Mouse (Mus musculus) heart, embryonic 13.5 days (tissue): ENCODE results near the gene Ugt1a9. TPM values are rescaled to one million over a fixed set of nuclear protein-coding genes. Genes with fewer than 3 reads are reported as not detected.
A peak's percentile ranks its signal among the peaks of the same experiment; 100 is the strongest.

ENCODE experiments used
- ATAC-seq: fragments of 200-750 bp; cut with Nextera tagmentation; 2 replicates; pipeline ENCODE4 v1.8.0; 2017; ENCODE audit warnings: moderate TSS enrichment; ENCODE audit not compliant: insufficient number of reproducible peaks, low FRiP score, low TSS enrichment; ENCODE audit errors: extremely low read depth
- H3K27ac ChIP-seq: fragments of 300-500 bp; sonication (generic); replicated peaks from 2 replicates; pipeline ENCODE4 v1.5.1; 2015; ENCODE audit warnings: moderate library complexity, mild to moderate bottlenecking, inconsistent platforms
- H3K27me3 ChIP-seq: fragments of 300-500 bp; sonication (generic); replicated peaks from 2 replicates; pipeline ENCODE4 v1.6.1; 2015; ENCODE audit warnings: mild to moderate bottlenecking, inconsistent platforms
- H3K36me3 ChIP-seq: fragments of 300-500 bp; sonication (generic); 2 replicates; pipeline ENCODE4 v1.6.1; 2015; ENCODE audit warnings: mild to moderate bottlenecking, inconsistent platforms
- H3K4me1 ChIP-seq: fragments of 300-500 bp; sonication (generic); 2 replicates; pipeline ENCODE4 v1.6.1; 2015; ENCODE audit warnings: inconsistent platforms
- H3K4me2 ChIP-seq: fragments of 300-500 bp; sonication (generic); 2 replicates; pipeline ENCODE4 v1.6.1; 2015; ENCODE audit warnings: inconsistent platforms, mild to moderate bottlenecking, moderate library complexity
- H3K4me3 ChIP-seq: fragments of 300-500 bp; sonication (generic); 2 replicates; pipeline ENCODE4 v1.5.1; 2015; ENCODE audit warnings: moderate library complexity, mild to moderate bottlenecking, inconsistent platforms
- H3K9ac ChIP-seq: fragments of 300-500 bp; sonication (generic); 2 replicates; pipeline ENCODE4 v1.6.1; 2015; ENCODE audit warnings: inconsistent platforms, mild to moderate bottlenecking, moderate library complexity
- H3K9me3 ChIP-seq: fragments of 300-500 bp; sonication (generic); 2 replicates; pipeline ENCODE4 v1.6.1; 2016; ENCODE audit warnings: inconsistent platforms
- WGBS: fragments of 180-500 bp; shearing (Covaris S2); methylation state at CpG from one replicate; pipeline ENCODE4 v1.1.7; 2015; ENCODE audit warnings: mixed read lengths; 5-methylcytosine and 5-hydroxymethylcytosine counted together
- polyA plus RNA-seq: library from polyadenylated mRNA; unstranded; fragments of >200 nt; fragmentation: Nextera tagmentation; extraction: Ambion mirVana; gene quantifications from 2 replicates; pipeline ENCODE4 v1.2.1, GENCODE M21; 2015

Gene Ugt1a9
- polyA plus RNA-seq, 1 experiment from 2014 or later, result not detected

GRCm38 (mm10) chr1:88232664-88233380, 162.2 kb downstream of the Ugt1a9 start:
- Histone ChIP-seq H3K4me2 (no peak overlapping the region), H3K9ac (no peak overlapping the region), H3K4me3 (no peak overlapping the region), H3K27me3 (no peaks in the 10 kb centered on the region), H3K27ac (no peak overlapping the region), H3K36me3 (no peaks in the 10 kb centered on the region), H3K9me3 (peaks cover 94% of the 10 kb centered on the region), H3K4me1 (no peaks in the 10 kb centered on the region)
- ATAC-seq, result no peak
- 46% methylated on average over 3 of the region's 3 CpGs for WGBS

- Histone ChIP-seq H3K4me3 (no peak overlapping the region), H3K9me3 (peaks cover 94% of the 10 kb centered on the region), H3K9ac (no peak overlapping the region), H3K27me3 (no peaks in the 10 kb centered on the region), H3K27ac (no peak overlapping the region), H3K4me2 (no peak overlapping the region), H3K36me3 (no peaks in the 10 kb centered on the region), H3K4me1 (no peaks in the 10 kb centered on the region)
- WGBS, result 56% methylated on average over 14 of the region's 14 CpGs
- no peak for ATAC-seq
Measured at GRCm38 (mm10) chr1:88233421-88234247, 163.0 kb downstream of the Ugt1a9 start.

- peaks cover 94% of the 10 kb centered on the region for H3K9me3 ChIP-seq
- no peak overlapping the region for H3K27ac ChIP-seq
- H3K4me3 ChIP-seq, result no peak overlapping the region
- H3K27me3 ChIP-seq, result no peaks in the 10 kb centered on the region
- ATAC-seq, result no peak
- H3K4me2 ChIP-seq, result no peak overlapping the region
- no peaks in the 10 kb centered on the region for H3K4me1 ChIP-seq
- no peaks in the 10 kb centered on the region for H3K36me3 ChIP-seq
- no peak overlapping the region for H3K9ac ChIP-seq
- 56% methylated on average over 4 of the region's 4 CpGs for WGBS
Measured at GRCm38 (mm10) chr1:88234248-88234610, 163.6 kb downstream of the Ugt1a9 start.

GRCm38 (mm10) chr1:88234646-88235045, 164.0 kb downstream of the Ugt1a9 start:
- Histone ChIP-seq H3K4me1 (no peaks in the 10 kb centered on the region), H3K27ac (no peak overlapping the region), H3K9me3 (peaks cover 94% of the 10 kb centered on the region), H3K4me3 (no peak overlapping the region), H3K27me3 (no peaks in the 10 kb centered on the region), H3K36me3 (no peaks in the 10 kb centered on the region), H3K4me2 (no peak overlapping the region), H3K9ac (no peak overlapping the region)
- ATAC-seq, result no peak
- 39% methylated on average over 5 of the region's 5 CpGs for WGBS

DNA sequence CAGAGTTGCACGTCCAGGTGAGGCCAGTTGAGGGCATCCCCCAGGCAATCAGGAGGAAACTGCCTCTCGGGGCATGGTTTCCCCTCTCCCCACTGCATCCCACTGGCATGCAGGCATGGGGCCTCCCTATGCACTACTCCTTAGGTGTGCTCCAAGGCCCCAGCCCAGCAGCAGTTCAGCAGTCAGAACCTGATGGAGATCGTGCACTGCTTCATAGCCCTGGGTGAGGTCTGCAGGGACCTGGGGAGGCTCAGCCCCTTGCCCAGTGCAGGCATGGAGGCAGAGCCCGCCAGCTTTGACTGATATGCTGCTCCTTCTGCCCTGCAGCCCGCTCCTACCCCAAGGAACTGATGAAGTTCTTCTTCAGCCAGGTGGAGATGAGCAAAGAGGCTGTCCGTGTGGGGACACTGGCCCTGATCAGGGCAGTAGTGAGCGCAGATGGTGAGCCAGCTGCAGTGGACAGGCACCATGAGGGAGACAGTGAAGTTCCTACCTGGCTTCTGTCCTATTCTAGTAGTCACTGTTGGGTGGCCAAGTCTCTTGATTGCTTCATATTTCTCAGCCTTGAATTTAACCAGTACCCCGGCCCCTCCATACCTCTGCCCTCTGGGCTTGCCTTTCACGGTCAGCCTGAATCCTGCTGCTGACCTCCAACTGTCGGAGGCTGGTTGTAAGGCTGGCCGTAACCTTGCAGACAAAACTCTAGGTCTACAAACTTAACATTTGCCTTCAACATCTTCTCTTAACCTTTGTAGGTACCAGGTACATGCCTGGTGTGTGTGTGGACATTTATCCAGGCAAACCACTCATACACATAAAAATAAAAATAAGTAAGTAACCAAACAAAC, 164.7 kb downstream of the Ugt1a9 start:
- Histone ChIP-seq H3K4me2 (no peak overlapping the region), H3K27me3 (no peaks in the 10 kb centered on the region), H3K36me3 (no peaks in the 10 kb centered on the region), H3K9ac (no peak overlapping the region), H3K27ac (no peak overlapping the region), H3K4me1 (no peaks in the 10 kb centered on the region), H3K4me3 (no peak overlapping the region), H3K9me3 (peaks cover 94% of the 10 kb centered on the region)
- WGBS, result 52% methylated on average over 11 of the region's 11 CpGs
- no peak for ATAC-seq

DNA sequence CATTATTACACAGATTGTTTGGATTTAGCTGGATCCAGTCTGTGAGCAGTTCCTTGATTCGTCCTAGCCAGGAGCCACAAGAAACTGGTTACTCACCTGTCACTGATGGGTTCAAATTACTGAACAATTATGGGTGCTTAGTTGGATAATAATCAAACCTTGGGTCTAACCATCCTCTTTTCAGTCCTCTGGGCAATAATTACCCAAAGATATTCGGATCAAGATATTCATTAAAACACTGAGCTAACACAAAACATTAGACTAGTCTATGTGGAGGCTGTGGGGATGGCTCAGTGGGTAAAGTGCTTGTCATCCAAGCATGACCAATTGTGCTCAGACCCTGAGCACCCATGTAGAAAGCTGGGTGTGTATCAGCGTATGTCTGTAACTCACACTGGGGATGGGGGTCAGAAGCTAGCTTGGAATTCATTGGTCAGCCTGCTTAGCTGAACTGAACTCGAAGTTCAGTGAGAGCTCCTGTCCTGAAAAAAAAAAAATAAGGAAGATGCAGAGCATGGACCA, 165.4 kb downstream of the Ugt1a9 start:
- Histone ChIP-seq H3K4me3 (no peak overlapping the region), H3K4me1 (no peaks in the 10 kb centered on the region), H3K9me3 (peaks cover 94% of the 10 kb centered on the region), H3K36me3 (no peaks in the 10 kb centered on the region), H3K4me2 (no peak overlapping the region), H3K27ac (no peak overlapping the region), H3K27me3 (no peaks in the 10 kb centered on the region), H3K9ac (no peak overlapping the region)
- WGBS, result 50% methylated on average over 4 of the region's 4 CpGs
- no peak for ATAC-seq

- no peak overlapping the region for H3K4me3 ChIP-seq
- no peak overlapping the region for H3K9ac ChIP-seq
- no peaks in the 10 kb centered on the region for H3K36me3 ChIP-seq
- H3K4me2 ChIP-seq, result no peak overlapping the region
- H3K9me3 ChIP-seq, result peaks cover 94% of the 10 kb centered on the region
- ATAC-seq, result no peak
- no peak overlapping the region for H3K27ac ChIP-seq
- H3K4me1 ChIP-seq, result no peaks in the 10 kb centered on the region
- no peaks in the 10 kb centered on the region for H3K27me3 ChIP-seq
- 62% methylated on average over 5 of the region's 5 CpGs for WGBS
Measured at GRCm38 (mm10) chr1:88237311-88237710, 166.7 kb downstream of the Ugt1a9 start.

DNA sequence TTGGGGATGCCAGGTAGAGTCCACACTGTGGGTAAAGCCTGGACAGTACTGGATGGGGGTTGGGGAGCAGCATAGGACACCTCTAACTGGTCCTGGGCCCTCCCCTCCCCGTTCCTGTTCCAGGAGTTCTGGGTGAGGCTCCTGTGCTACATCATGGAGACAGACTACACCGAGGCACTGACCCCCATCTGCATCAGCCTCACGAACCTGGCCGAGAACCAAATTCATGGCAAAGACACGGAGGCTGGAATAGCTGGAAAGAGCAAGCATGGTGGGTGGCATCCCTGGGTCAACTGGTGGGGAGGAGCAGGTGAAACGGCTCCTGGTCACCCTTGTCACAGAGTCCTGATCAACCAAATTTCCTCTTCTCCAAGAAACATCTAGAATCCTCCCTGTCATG, 168.2 kb downstream of the Ugt1a9 start:
- peaks cover 94% of the 10 kb centered on the region for H3K9me3 ChIP-seq
- WGBS, result 68% methylated on average over 6 of the region's 6 CpGs

DNA sequence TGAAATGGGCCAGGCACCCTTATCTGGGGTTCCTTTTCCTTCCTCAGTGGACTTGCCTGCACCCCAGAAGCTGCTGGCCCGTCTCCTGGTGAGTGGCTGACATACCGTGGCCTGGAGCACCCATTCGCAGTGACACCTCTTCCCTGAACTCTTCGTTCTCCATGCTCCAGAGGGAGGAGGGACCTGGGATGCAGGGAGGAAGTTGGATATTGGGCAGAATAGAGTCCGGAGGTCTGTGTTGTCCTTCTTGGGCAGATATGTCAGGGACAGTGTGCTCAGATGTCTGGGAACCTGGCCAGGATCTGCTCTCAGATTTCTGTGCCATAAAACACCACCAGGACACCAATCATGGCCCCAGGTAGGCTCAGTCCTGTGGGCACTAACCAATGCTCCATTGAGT, 169.5 kb downstream of the Ugt1a9 start:
- Histone ChIP-seq H3K9ac (no peak overlapping the region), H3K27ac (no peak overlapping the region), H3K36me3 (no peaks in the 10 kb centered on the region), H3K27me3 (no peaks in the 10 kb centered on the region), H3K4me1 (no peaks in the 10 kb centered on the region), H3K9me3 (peaks cover 95% of the 10 kb centered on the region), H3K4me2 (no peak overlapping the region), H3K4me3 (no peak overlapping the region)
- 63% methylated on average over 5 of the region's 5 CpGs for WGBS
- ATAC-seq, result no peak

More for the DNA sequence above, 168.2 kb downstream of the Ugt1a9 start:
- ATAC-seq, result 0 out of 2 replicates have a peak, but pooled peaks have one; percentile 1
- H3K9ac ChIP-seq, result no peak overlapping the region
- no peak overlapping the region for H3K4me3 ChIP-seq
- no peaks in the 10 kb centered on the region for H3K27me3 ChIP-seq
- H3K4me2 ChIP-seq, result no peak overlapping the region
- no peaks in the 10 kb centered on the region for H3K4me1 ChIP-seq
- no peak overlapping the region for H3K27ac ChIP-seq
- H3K36me3 ChIP-seq, result no peaks in the 10 kb centered on the region

GRCm38 (mm10) chr1:88240579-88240978, 170.0 kb downstream of the Ugt1a9 start:
- H3K4me2 ChIP-seq, result no peak overlapping the region
- no peaks in the 10 kb centered on the region for H3K36me3 ChIP-seq
- H3K4me1 ChIP-seq, result no peaks in the 10 kb centered on the region
- no peak for ATAC-seq
- H3K9ac ChIP-seq, result no peak overlapping the region
- no peaks in the 10 kb centered on the region for H3K27me3 ChIP-seq
- H3K27ac ChIP-seq, result no peak overlapping the region
- H3K9me3 ChIP-seq, result peaks cover 95% of the 10 kb centered on the region
- WGBS, result 53% methylated on average over 4 of the region's 4 CpGs
- H3K4me3 ChIP-seq, result no peak overlapping the region

- 58% methylated on average over 5 of the region's 5 CpGs for WGBS
- no peak overlapping the region for H3K4me3 ChIP-seq
- H3K9ac ChIP-seq, result no peak overlapping the region
- no peaks in the 10 kb centered on the region for H3K4me1 ChIP-seq
- H3K4me2 ChIP-seq, result no peak overlapping the region
- H3K9me3 ChIP-seq, result peaks cover 97% of the 10 kb centered on the region
- no peak overlapping the region for H3K27ac ChIP-seq
- ATAC-seq, result no peak
- no peaks in the 10 kb centered on the region for H3K36me3 ChIP-seq
- no peaks in the 10 kb centered on the region for H3K27me3 ChIP-seq
Measured at GRCm38 (mm10) chr1:88243861-88244260, 173.3 kb downstream of the Ugt1a9 start.
